Mouse (Mus musculus): ENCODE measurements around the gene Ttc14.

DNA sequence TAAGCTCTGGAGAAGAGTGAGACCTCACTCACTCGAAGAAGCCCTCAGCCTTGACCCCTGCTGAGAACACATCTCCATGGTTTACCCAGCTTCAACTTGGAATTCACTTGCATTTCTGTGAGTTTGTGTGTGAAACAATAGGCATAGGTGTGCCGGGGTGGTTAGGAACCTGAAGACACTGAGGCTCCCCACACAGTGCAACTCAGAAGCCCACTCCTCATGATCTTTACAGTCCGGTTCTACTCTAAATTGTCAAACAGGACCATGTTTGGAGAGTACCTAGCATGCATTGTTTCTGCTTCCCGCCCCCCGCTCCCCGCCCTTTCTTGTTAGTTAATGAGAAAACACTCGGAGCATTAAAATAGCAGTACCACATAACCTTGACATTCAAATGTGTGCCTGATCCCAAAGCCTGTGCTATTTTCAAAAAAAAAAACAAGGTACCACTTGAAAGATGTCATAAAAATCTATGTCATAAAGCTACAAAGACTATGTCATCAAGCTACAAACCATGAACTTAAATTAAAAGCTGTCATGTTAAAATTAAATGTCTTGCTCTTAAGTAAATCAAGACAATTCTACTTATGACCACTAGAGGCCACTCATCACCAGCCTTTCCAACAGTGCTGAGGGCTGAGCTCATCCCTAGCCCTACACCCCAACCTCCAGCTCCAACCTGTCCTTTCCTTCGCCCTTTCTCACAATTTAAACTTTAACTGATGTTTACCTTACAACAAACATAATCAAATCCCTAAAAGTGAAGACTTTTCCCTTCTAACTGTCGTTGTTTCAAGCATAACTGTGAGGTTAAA is 24.7 kb downstream of the Ttc14 start:
- no peak for TF ChIP-seq POLR2A (IDR thresholded peaks at IDR 0.05; ENCODE audit: insufficient read depth, low read length)
- peak; percentile 68 for TF ChIP-seq CTCF (IDR thresholded peaks at IDR 0.05; ENCODE audit: low read depth, low read length)
- no peak for TF ChIP-seq EP300 (IDR thresholded peaks at IDR 0.05; ENCODE audit: insufficient read depth, low read depth, low read length)

All from ES-Bruce4 (cell line).